Mouse (Mus musculus): Measurements from ENCODE around the gene Gm20388. TPM values are rescaled to one million over a fixed set of nuclear protein-coding genes. Genes with fewer than 3 reads are reported as not detected.

Gene Gm20388
- polyA plus RNA-seq, 1 experiment from 2014 or later, result 7.4 TPM

DNA sequence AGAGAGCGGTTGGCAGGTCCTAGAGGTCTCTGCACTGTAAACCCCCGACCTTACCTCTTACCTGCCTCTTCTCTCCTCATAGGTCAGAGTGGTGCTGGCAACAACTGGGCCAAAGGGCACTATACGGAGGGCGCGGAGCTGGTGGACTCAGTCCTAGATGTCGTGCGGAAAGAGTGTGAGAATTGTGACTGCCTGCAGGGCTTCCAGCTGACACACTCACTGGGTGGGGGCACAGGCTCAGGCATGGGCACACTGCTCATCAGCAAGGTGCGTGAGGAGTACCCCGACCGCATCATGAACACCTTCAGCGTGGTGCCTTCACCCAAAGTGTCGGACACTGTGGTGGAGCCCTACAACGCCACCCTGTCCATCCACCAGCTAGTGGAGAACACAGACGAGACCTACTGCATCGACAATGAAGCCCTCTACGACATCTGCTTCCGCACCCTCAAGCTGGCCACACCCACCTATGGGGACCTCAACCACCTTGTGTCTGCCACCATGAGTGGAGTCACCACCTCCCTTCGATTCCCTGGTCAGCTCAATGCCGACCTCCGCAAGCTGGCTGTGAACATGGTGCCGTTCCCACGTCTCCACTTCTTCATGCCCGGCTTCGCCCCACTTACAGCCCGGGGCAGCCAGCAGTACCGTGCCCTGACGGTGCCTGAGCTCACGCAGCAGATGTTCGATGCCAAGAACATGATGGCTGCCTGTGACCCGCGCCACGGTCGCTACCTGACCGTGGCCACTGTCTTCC, 3510.1 kb downstream of the Gm20388 start:
- no peaks in the 10 kb centered on the region; the same call in 1 of the 2 replicates for H3K4me1 ChIP-seq (ENCODE audit: control insufficient read depth, insufficient read depth, low read length)
- ATAC-seq (ENCODE audit: insufficient read depth, low FRiP score), result no peak
- 90% methylated on average over 34 of the region's 34 CpGs for WGBS
- H3K4me3 ChIP-seq (replicated peaks; ENCODE audit: low read length), result no peak overlapping the region
- H3K4me2 ChIP-seq (ENCODE audit: low read depth, low read length), result no peak overlapping the region
- no peaks in the 10 kb centered on the region for H3K36me3 ChIP-seq (ENCODE audit: control insufficient read depth, insufficient read depth, low read length)
- no peaks in the 10 kb centered on the region for H3K9me3 ChIP-seq (replicated peaks; ENCODE audit: control insufficient read depth, low read length)
- no peaks in the 10 kb centered on the region for H3K27me3 ChIP-seq (ENCODE audit: control insufficient read depth, insufficient read depth, low read length)
- no peak overlapping the region for H3K9ac ChIP-seq (ENCODE audit: low read length)
- H3K27ac ChIP-seq (ENCODE audit: low read length), result no peak overlapping the region

DNA sequence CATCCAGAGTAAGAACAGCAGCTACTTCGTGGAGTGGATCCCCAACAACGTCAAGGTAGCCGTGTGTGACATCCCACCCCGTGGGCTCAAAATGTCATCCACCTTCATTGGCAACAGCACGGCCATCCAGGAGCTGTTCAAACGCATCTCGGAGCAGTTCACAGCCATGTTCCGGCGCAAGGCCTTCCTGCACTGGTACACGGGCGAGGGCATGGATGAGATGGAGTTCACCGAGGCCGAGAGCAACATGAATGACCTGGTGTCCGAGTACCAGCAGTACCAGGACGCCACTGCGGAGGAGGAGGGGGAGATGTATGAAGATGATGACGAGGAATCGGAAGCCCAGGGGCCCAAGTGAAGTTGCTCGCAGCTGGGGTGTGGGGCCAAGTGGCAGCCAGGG, 3510.7 kb downstream of the Gm20388 start:
- no peak overlapping the region for H3K4me2 ChIP-seq (ENCODE audit: low read depth, low read length)
- H3K36me3 ChIP-seq (ENCODE audit: control insufficient read depth, insufficient read depth, low read length), result no peaks in the 10 kb centered on the region

DNA sequence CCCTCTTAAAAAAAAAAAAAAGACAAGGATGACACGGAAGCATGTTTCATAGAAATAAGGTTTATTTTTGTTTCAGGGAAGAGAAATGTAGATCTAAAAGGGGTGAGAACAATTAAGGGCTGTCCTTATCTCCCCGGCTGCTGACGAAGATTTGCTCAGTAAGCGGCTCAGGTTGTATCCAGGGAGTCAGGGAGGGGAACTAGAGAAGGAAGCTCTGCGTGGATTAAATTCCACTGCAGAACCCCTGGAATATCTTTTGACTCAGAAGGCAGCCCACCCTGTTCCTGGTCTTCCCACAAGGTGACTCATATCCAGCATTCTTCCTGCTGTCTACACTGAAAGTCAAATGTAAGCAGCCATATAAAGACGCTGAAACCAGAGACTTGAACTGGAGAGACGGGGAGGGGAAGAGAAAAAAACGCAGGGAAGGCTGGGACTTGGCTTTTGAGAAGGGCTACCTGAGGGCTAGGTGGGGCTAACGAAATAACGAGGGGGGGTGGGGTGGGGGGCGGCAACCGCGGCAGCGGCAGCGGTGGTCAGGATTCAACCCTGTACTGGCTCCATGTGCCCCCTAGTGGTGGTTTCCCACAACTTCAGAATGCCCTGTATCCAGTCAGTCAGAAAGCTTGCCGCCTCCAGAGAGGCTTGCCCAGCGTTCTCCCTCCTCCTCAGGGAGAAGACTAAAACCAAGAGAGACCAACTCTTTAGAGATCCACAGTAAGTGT, 3511.6 kb downstream of the Gm20388 start:
- WGBS, result 9% methylated on average over 17 of the region's 17 CpGs
- Histone ChIP-seq H3K9me3 (replicated peaks; ENCODE audit: control insufficient read depth, low read length) (peaks cover 9% of the 10 kb centered on the region), H3K4me1 (ENCODE audit: control insufficient read depth, insufficient read depth, low read length) (no peaks in the 10 kb centered on the region; the same call in 1 of the 2 replicates), H3K27me3 (ENCODE audit: control insufficient read depth, insufficient read depth, low read length) (no peaks in the 10 kb centered on the region), H3K27ac (ENCODE audit: low read length) (no peak overlapping the region), H3K9ac (ENCODE audit: low read length) (peak overlapping the region; percentile 35; the same call in 1 of the 2 replicates), H3K4me3 (replicated peaks; ENCODE audit: low read length) (peak overlapping the region; percentile 33), H3K4me2 (ENCODE audit: low read depth, low read length) (peak overlapping the region; percentile 47), H3K36me3 (ENCODE audit: control insufficient read depth, insufficient read depth, low read length) (no peaks in the 10 kb centered on the region)
- ATAC-seq (ENCODE audit: insufficient read depth, low FRiP score), result 0 out of 2 replicates have a peak, but pooled peaks have one; percentile 53

More for the DNA sequence above, 3510.7 kb downstream of the Gm20388 start:
- no peaks in the 10 kb centered on the region; the same call in 1 of the 2 replicates for H3K4me1 ChIP-seq (ENCODE audit: control insufficient read depth, insufficient read depth, low read length)
- H3K27ac ChIP-seq (ENCODE audit: low read length), result no peak overlapping the region
- H3K9me3 ChIP-seq (replicated peaks; ENCODE audit: control insufficient read depth, low read length), result peaks cover under 1% of the 10 kb centered on the region; the same call in 1 of the 2 replicates
- 87% methylated on average over 19 of the region's 19 CpGs for WGBS
- ATAC-seq (ENCODE audit: insufficient read depth, low FRiP score), result no peak
- no peak overlapping the region for H3K4me3 ChIP-seq (replicated peaks; ENCODE audit: low read length)
- no peaks in the 10 kb centered on the region for H3K27me3 ChIP-seq (ENCODE audit: control insufficient read depth, insufficient read depth, low read length)
- H3K9ac ChIP-seq (ENCODE audit: low read length), result no peak overlapping the region

DNA sequence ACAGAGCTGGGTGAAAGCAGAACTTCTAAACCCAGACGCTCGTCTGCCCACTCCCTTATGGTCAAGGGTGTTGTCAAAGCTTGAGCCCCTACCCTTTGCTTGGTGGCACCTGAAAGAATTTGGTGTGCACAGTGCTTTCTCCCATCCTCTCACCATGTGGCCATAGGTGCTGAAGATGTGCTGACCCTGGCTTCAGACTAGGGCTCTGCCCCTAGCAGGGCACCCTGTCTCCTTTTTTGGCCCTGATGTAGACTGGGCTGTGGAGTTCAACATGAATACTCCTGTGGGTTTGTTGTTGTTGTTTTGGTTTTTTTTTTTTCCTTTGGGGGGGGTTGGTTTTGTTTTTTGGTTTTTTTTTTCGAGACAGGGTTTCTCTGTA, 3512.1 kb downstream of the Gm20388 start:
- H3K4me2 ChIP-seq (ENCODE audit: low read depth, low read length), result peak overlapping the region; percentile 47; the same call in 1 of the 2 replicates
- H3K4me1 ChIP-seq (ENCODE audit: control insufficient read depth, insufficient read depth, low read length), result no peaks in the 10 kb centered on the region; the same call in 1 of the 2 replicates
- no peak overlapping the region for H3K9ac ChIP-seq (ENCODE audit: low read length)
- H3K27me3 ChIP-seq (ENCODE audit: control insufficient read depth, insufficient read depth, low read length), result no peaks in the 10 kb centered on the region
- peaks cover 15% of the 10 kb centered on the region for H3K9me3 ChIP-seq (replicated peaks; ENCODE audit: control insufficient read depth, low read length)
- no peak overlapping the region for H3K4me3 ChIP-seq (replicated peaks; ENCODE audit: low read length)
- H3K36me3 ChIP-seq (ENCODE audit: control insufficient read depth, insufficient read depth, low read length), result no peaks in the 10 kb centered on the region; the same call in 1 of the 2 replicates
- WGBS, result 10% methylated on average over 3 of the region's 3 CpGs
- H3K27ac ChIP-seq (ENCODE audit: low read length), result no peak overlapping the region
- 0 out of 2 replicates have a peak, but pooled peaks have one; percentile 10 for ATAC-seq (ENCODE audit: insufficient read depth, low FRiP score)

DNA sequence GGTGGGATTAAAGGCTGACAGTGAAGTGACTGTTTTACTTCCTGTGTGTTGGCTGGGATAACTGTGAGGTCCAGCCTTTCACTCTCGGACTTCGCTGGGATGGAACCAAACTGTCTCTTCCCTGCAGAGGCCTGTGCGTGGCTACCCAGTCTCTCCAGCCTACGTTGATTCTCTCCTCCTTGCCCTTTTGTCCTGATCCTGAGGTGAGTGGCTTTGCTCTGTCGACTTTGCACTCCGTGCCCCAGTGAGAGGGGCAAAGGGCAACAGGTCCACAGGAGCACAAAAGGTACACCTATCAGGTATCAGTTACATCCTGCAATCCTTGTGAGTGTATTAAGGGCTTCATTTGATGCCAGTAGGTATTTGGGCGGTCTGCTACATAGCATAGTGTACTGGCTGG, 3512.8 kb downstream of the Gm20388 start, which contains the start of gene Def8:
Gene Def8 (plus strand): TSS at position 87 of the 400 bp plus-strand sequence.
- 65% methylated on average over 7 of the region's 7 CpGs for WGBS
- Histone ChIP-seq H3K4me2 (ENCODE audit: low read depth, low read length) (peak within 1 kb of the TSS; percentile 47), H3K4me3 (replicated peaks; ENCODE audit: low read length) (peak within 1 kb of the TSS; percentile 33), H3K4me1 (ENCODE audit: control insufficient read depth, insufficient read depth, low read length) (no peaks in the 10 kb centered on the region; the same call in 1 of the 2 replicates), H3K9me3 (replicated peaks; ENCODE audit: control insufficient read depth, low read length) (peaks cover 22% of the 10 kb centered on the region), H3K27me3 (ENCODE audit: control insufficient read depth, insufficient read depth, low read length) (no peaks in the 10 kb centered on the region), H3K27ac (ENCODE audit: low read length) (no peak within 1 kb of the TSS), H3K36me3 (ENCODE audit: control insufficient read depth, insufficient read depth, low read length) (no peaks in the 10 kb centered on the region; the same call in 1 of the 2 replicates), H3K9ac (ENCODE audit: low read length) (peak within 1 kb of the TSS; percentile 35; the same call in 1 of the 2 replicates)
- ATAC-seq (ENCODE audit: insufficient read depth, low FRiP score), result no peak

- 95% methylated on average over 27 of the region's 27 CpGs for WGBS
These were observed 3516.2 kb downstream of the Gm20388 start for GRCm38 (mm10) chr8:123426511-123427509.

GRCm38 (mm10) chr8:123427639-123428275, 3517.1 kb downstream of the Gm20388 start:
- Histone ChIP-seq H3K36me3 (ENCODE audit: control insufficient read depth, insufficient read depth, low read length) (no peaks in the 10 kb centered on the region; the same call in 1 of the 2 replicates), H3K4me3 (replicated peaks; ENCODE audit: low read length) (no peak overlapping the region), H3K9ac (ENCODE audit: low read length) (no peak overlapping the region), H3K27me3 (ENCODE audit: control insufficient read depth, insufficient read depth, low read length) (no peaks in the 10 kb centered on the region), H3K4me1 (ENCODE audit: control insufficient read depth, insufficient read depth, low read length) (no peaks in the 10 kb centered on the region), H3K27ac (ENCODE audit: low read length) (no peak overlapping the region), H3K4me2 (ENCODE audit: low read depth, low read length) (no peak overlapping the region), H3K9me3 (replicated peaks; ENCODE audit: control insufficient read depth, low read length) (peaks cover 39% of the 10 kb centered on the region)
- WGBS, result 95% methylated on average over 24 of the region's 24 CpGs
- no peak for ATAC-seq (ENCODE audit: insufficient read depth, low FRiP score)

More at GRCm38 (mm10) chr8:123426511-123427509, 3516.2 kb downstream of the Gm20388 start:
- peaks cover 34% of the 10 kb centered on the region for H3K9me3 ChIP-seq (replicated peaks; ENCODE audit: control insufficient read depth, low read length)
- H3K4me1 ChIP-seq (ENCODE audit: control insufficient read depth, insufficient read depth, low read length), result no peaks in the 10 kb centered on the region; the same call in 1 of the 2 replicates
- H3K4me2 ChIP-seq (ENCODE audit: low read depth, low read length), result no peak overlapping the region
- H3K4me3 ChIP-seq (replicated peaks; ENCODE audit: low read length), result no peak overlapping the region
- H3K36me3 ChIP-seq (ENCODE audit: control insufficient read depth, insufficient read depth, low read length), result no peaks in the 10 kb centered on the region; the same call in 1 of the 2 replicates
- ATAC-seq (ENCODE audit: insufficient read depth, low FRiP score), result no peak
- H3K27me3 ChIP-seq (ENCODE audit: control insufficient read depth, insufficient read depth, low read length), result no peaks in the 10 kb centered on the region
- no peak overlapping the region for H3K27ac ChIP-seq (ENCODE audit: low read length)
- no peak overlapping the region for H3K9ac ChIP-seq (ENCODE audit: low read length)

- Histone ChIP-seq H3K27ac (ENCODE audit: low read length) (no peak overlapping the region), H3K36me3 (ENCODE audit: control insufficient read depth, insufficient read depth, low read length) (no peaks in the 10 kb centered on the region; the same call in 1 of the 2 replicates), H3K4me1 (ENCODE audit: control insufficient read depth, insufficient read depth, low read length) (no peaks in the 10 kb centered on the region), H3K4me2 (ENCODE audit: low read depth, low read length) (no peak overlapping the region), H3K9ac (ENCODE audit: low read length) (no peak overlapping the region), H3K4me3 (replicated peaks; ENCODE audit: low read length) (no peak overlapping the region), H3K27me3 (ENCODE audit: control insufficient read depth, insufficient read depth, low read length) (no peaks in the 10 kb centered on the region), H3K9me3 (replicated peaks; ENCODE audit: control insufficient read depth, low read length) (peaks cover 39% of the 10 kb centered on the region)
- no peak for ATAC-seq (ENCODE audit: insufficient read depth, low FRiP score)
- 95% methylated on average over 29 of the region's 29 CpGs for WGBS
These were observed 3517.8 kb downstream of the Gm20388 start for GRCm38 (mm10) chr8:123428343-123428893.
